Mouse (Mus musculus) testis, adult 2 months (tissue): ENCODE measurements around the gene Tmem253.
A peak's percentile ranks its signal among the peaks of the same experiment; 100 is the strongest.

Experiments
- CTCF ChIP-seq: fragments of 200-500 bp; IDR thresholded peaks from 2 replicates; pipeline ENCODE4 v1.5.1; 2012; ENCODE audit warnings: low read depth, mild to moderate bottlenecking, inconsistent platforms, low read length, moderate library complexity; ENCODE audit not compliant: control insufficient read depth, insufficient read depth, insufficient replicate concordance
- POLR2A ChIP-seq: fragments of 200-500 bp; IDR thresholded peaks from 2 replicates; pipeline ENCODE4 v1.6.1; 2012; ENCODE audit warnings: low read depth, mild to moderate bottlenecking, inconsistent platforms, low read length, moderate library complexity; ENCODE audit not compliant: control insufficient read depth

DNA sequence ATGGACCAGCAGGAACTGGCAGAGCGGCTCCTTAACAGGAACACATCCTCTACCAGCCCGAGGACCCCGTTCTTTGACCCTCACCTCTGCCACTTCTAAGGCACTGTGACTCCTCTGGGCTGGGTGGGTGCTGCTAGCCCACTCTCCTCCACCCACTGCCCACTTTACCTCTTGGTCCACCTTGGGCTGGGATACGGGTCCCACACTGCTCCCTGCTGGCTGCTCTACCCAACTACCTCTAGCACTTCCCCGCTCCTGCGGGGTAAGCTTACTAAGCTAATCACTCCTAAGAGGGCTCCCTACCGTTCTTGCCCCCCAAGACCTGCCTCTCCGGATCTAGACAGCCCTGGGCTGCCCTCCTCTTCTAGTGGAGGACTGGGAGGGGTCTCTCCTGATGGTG lies 9.2 kb upstream of the Tmem253 start:
- TF ChIP-seq CTCF (peak; percentile 35; the same call in 1 of the 2 replicates), POLR2A (no peak)
